Mouse (Mus musculus) testis, adult 2 months (tissue): ENCODE results near the gene Itpk1.

Experiments
- CTCF ChIP-seq: fragments of 200-500 bp; IDR thresholded peaks from 2 replicates; pipeline ENCODE4 v1.5.1; 2012; ENCODE audit warnings: low read depth, mild to moderate bottlenecking, inconsistent platforms, low read length, moderate library complexity; ENCODE audit not compliant: control insufficient read depth, insufficient read depth, insufficient replicate concordance
- POLR2A ChIP-seq: fragments of 200-500 bp; IDR thresholded peaks from 2 replicates; pipeline ENCODE4 v1.6.1; 2012; ENCODE audit warnings: low read depth, mild to moderate bottlenecking, inconsistent platforms, low read length, moderate library complexity; ENCODE audit not compliant: control insufficient read depth

DNA sequence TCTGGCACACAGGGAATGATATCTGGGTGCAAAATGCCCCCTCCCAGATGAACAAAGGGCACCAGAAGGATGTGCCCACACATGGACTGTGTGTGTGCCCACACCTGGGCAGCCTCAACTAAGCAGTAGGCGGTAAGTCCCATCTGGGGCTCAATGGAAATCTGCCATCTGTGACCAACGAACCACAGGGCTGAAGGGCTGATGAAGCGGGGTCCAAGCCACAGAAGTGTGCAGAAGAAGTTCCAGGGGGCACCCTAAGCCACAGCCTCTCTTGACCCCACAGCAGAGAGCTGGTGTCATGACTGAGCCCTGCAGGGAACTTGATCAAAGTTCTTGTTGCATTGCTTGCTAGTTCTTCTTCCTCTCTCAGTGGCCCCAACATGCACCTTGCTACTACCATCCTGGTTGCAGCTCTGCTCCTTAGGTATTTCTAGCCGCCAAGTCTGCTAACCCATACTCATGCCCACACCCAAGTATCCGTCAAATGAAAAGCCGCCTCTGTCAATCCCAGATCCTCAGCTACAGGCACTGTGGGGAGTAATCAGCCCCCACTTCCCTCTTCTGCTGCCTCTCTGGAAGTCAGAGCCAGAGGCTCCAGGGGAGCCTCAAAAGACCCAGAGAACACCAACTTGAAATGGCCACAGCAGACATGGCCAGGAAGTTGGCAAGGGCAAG is 58.7 kb downstream of the Itpk1 start:
- TF ChIP-seq CTCF (no peak), POLR2A (no peak)
